Mouse (Mus musculus): ENCODE data around the gene Scd1.

GRCm38 (mm10) chr19:44422051-44422631 is 14.5 kb upstream of the Scd1 start:
- TF ChIP-seq POLR2A (IDR thresholded peaks at IDR 0.05; ENCODE audit: control insufficient read depth in 1 of 2, insufficient read depth in 1 of 2, low read depth in 1 of 2, low read length in 2 of 2, poor library complexity in 1 of 2) (no peak), RAD21 (IDR thresholded peaks at IDR 0.05; ENCODE audit: low read depth, low read length) (no peak), CTCF (IDR thresholded peaks at IDR 0.05 in 2 of 3, conservative IDR thresholded peaks at IDR 0.05 in 1 of 3; ENCODE audit: control insufficient read depth in 1 of 3, insufficient read depth in 1 of 3, low read depth in 2 of 3, low read length in 3 of 3, poor library complexity in 1 of 3, severe bottlenecking in 1 of 3) (no peak), NELFE (IDR thresholded peaks at IDR 0.05; ENCODE audit: low read depth, low read length) (no peak), HCFC1 (IDR thresholded peaks at IDR 0.05; ENCODE audit: low read depth, low read length) (no peak), CHD1 (IDR thresholded peaks at IDR 0.05; ENCODE audit: low read depth, low read length) (no peak), EP300 (IDR thresholded peaks at IDR 0.05; ENCODE audit: low read depth in 1 of 2, low read length in 2 of 2) (no peak), ETS1 (IDR thresholded peaks at IDR 0.05; ENCODE audit: low read depth, low read length) (no peak)
